Mouse (Mus musculus): ENCODE results near the gene Sec22c. TPM values are rescaled to one million over a fixed set of nuclear protein-coding genes. Genes with fewer than 3 reads are reported as not detected.
A peak's percentile ranks its signal among the peaks of the same experiment; 100 is the strongest.

Sec22c gene
- polyA plus RNA-seq, 1 experiment = 15.4 TPM

DNA sequence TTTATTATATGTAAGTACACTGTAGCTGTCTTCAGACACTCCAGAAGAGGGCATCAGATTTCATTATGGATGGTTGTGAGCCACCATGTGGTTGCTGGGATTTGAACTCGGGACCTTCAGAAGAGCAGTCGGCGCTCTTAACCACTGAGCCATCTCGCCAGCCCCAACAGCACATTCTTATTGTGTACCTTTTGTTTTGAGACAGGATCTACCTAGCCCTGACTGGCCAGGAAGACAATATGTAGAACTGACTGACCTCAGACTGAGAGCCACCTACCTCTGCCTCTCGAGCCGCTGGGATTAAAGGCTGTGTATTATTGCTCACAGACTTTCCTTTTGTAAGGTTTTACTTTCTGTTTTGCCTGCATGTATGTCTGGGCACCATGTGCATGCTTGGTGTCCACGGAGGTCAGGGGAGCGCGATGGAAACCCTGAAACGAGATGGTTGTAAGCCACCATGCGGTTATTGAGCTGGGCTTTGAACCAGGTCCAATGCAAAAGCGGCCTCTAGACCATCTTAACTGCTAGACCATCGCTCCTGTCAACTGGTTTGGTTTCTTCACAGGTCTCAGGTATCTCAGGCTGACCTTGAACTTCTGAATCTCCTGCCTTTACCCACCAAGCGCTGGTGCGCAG lies 12.9 kb upstream of the Sec22c start:
- Histone ChIP-seq H3K4me3 (ENCODE audit: insufficient read depth, low read length) (peak overlapping the region; percentile 98), H3K27ac (ENCODE audit: insufficient read depth, low read length) (peak overlapping the region; percentile 84), H3K4me1 (ENCODE audit: control insufficient read depth, insufficient read depth, low read length) (peaks cover 3% of the 10 kb centered on the region; the same call in 1 of the 2 replicates)
- TF ChIP-seq POLR2A (IDR thresholded peaks at IDR 0.05; ENCODE audit: extremely low read depth, insufficient read depth, low read length) = no peak
- TF ChIP-seq CTCF (IDR thresholded peaks at IDR 0.05; ENCODE audit: extremely low read depth, insufficient read depth, low read length) = no peak

DNA sequence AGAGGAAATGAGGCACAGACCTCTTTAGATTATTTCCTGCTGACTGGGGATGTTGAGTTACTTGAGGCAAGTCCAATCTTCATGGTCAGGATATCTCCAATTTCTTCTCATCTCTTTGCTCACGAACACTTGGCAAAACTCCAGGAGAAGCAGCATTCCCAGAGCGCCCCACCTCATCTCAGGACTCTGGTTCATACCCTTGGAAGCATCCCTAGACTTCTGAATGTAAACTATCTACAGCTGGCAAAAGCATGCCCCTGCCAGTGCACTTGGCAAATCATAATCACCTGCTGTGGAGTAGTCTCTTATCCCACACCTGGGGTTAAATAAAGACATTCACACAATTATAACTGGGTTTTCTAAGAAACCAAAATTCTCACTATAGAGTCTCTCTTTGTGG lies 11.8 kb upstream of the Sec22c start:
- Histone ChIP-seq H3K4me1 (ENCODE audit: control insufficient read depth, insufficient read depth, low read length) (peaks cover 3% of the 10 kb centered on the region; the same call in 1 of the 2 replicates), H3K27ac (ENCODE audit: insufficient read depth, low read length) (no peak overlapping the region), H3K4me3 (ENCODE audit: insufficient read depth, low read length) (no peak overlapping the region)
- TF ChIP-seq CTCF (IDR thresholded peaks at IDR 0.05; ENCODE audit: extremely low read depth, insufficient read depth, low read length) (no peak), POLR2A (IDR thresholded peaks at IDR 0.05; ENCODE audit: extremely low read depth, insufficient read depth, low read length) (no peak)

DNA sequence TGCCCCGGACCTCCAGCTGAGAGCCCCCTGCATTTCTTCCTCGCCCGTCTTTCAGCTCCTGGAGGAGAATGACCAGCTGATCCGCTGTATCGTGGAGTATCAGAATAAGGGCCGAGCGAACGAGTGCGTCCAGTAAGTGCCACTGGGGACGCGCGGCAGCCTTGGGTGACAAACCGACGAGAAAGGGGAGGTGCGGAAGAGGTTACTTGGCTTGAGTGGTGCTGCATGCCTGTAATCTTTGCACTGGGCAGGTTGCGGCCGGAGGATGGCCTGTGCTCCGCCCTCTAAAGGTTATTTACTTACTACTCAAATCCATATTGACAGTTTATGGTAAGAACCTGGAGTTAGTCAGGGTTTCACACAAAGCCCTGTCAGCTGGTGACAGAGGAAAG lies 5.3 kb upstream of the Sec22c start:
- TF ChIP-seq POLR2A (IDR thresholded peaks at IDR 0.05; ENCODE audit: extremely low read depth, insufficient read depth, low read length) = no peak
- no peak for TF ChIP-seq CTCF (IDR thresholded peaks at IDR 0.05; ENCODE audit: extremely low read depth, insufficient read depth, low read length)
- peaks cover 5% of the 10 kb centered on the region for H3K4me1 ChIP-seq (ENCODE audit: control insufficient read depth, insufficient read depth, low read length)
- H3K27ac ChIP-seq (ENCODE audit: insufficient read depth, low read length) = peak overlapping the region; percentile 88
- H3K4me3 ChIP-seq (ENCODE audit: insufficient read depth, low read length) = peak overlapping the region; percentile 94

DNA sequence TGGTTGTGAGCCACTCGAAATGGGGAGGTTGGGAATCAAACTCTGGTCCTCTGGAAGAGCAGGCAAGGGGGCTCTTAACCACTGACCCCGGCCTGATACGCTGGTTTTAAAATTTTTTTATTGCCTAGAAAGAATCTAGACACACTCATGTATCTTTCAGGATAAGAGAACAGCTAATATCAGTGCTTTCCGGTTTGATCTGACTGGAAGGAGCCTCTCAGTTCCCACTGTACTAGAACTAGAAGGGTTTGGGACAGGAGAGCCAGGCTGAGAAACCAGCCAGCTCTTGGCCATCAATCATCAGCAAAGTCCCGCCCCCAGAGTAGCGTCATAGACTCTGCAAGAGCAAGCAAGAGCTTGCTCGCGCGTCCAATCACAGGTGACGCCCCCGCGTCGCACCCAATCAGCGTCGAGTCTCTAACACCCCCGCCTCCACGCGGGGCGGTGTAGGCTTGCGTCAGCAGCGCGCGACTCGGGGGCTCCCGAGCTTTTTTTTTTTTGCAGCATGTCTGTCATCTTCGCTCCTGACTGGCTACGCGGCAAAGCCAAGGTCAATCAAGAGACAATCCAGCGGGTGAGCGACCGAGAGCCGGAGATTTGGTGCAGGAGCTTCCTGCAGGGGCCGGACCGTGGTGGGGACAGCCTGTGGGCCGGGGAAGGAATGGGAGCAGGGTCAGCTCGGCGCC lies 4.8 kb upstream of the Sec22c start, which contains the start of gene Ss18l2:
Ss18l2 (plus strand) TSS at position 432 of the 686 bp plus-strand sequence.
- peak within 1 kb of the TSS; percentile 94 for H3K4me3 ChIP-seq (ENCODE audit: insufficient read depth, low read length)
- no peak for TF ChIP-seq CTCF (IDR thresholded peaks at IDR 0.05; ENCODE audit: extremely low read depth, insufficient read depth, low read length)
- peak; percentile 50; the same call in 1 of the 2 replicates for TF ChIP-seq POLR2A (IDR thresholded peaks at IDR 0.05; ENCODE audit: extremely low read depth, insufficient read depth, low read length)
- H3K27ac ChIP-seq (ENCODE audit: insufficient read depth, low read length) = peak within 1 kb of the TSS; percentile 88
- H3K4me1 ChIP-seq (ENCODE audit: control insufficient read depth, insufficient read depth, low read length) = peaks cover 5% of the 10 kb centered on the region

DNA sequence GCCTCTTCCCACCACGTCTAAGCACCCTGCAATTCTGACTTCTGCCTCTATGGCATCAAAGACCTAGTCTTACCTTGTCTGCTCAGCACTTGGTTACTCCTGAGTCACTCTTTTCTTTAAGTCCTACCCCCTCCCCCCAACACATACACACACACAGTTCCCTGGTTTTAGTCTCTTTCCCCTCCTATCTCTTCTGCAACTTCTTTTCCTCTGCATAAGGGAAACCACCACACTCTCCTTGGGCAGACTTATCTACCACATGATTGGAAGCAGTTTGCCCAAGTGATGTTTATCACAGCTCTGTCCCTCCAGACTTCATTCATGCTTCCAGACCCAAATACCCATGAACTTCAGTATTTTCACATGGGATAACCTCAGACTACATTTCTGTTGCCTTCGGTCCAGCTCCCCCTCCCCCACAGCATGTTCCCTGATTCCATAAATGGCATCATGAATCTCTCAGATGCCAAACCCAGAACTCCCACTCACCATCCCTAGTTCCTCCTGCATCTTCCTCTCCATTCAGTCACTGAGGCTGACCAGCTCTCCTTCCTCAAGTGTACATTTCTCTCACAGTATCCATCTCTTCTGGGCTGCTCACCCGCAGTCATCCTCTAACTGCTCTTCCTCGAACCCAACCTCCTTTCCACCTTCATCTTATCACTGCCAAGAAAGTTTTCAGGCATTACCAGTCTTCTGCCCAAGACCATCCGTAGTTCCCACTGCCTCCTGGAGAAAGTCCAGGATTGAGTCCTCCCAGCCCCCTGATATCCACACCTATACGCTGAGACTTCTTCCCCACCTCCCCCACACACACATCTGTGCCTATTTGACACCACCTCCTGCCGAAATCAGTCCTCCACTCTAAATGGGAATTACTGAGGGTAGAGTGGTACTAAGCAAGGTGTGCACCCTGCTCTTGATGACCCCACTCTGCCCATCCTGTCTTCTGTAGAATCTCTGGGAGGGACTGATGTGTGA lies 3.5 kb upstream of the Sec22c start:
- no peak overlapping the region for H3K4me3 ChIP-seq (ENCODE audit: insufficient read depth, low read length)
- TF ChIP-seq CTCF (IDR thresholded peaks at IDR 0.05; ENCODE audit: extremely low read depth, insufficient read depth, low read length) = no peak
- no peak for TF ChIP-seq POLR2A (IDR thresholded peaks at IDR 0.05; ENCODE audit: extremely low read depth, insufficient read depth, low read length)

DNA sequence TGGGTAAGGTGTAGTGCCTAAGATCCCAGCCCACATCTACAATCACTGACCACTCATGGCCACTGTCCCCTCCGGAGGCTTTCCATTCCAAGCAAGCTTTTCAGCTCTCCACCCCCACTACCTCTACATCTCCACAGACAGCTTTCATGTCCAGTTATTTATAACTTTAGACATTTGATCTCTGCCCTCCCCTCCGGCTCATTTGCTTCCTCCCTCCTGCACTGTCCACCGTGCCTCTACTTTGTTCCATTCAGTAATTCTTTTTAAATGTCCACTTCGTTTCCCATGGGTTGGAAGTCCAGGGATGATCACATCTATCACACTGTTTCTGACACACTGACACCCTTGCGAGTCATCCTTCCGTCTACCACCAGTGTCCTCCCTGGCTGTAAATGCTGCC lies 2.5 kb upstream of the Sec22c start:
- H3K4me1 ChIP-seq (ENCODE audit: control insufficient read depth, insufficient read depth, low read length) = peaks cover 11% of the 10 kb centered on the region
- no peak overlapping the region for H3K27ac ChIP-seq (ENCODE audit: insufficient read depth, low read length)
- TF ChIP-seq POLR2A (IDR thresholded peaks at IDR 0.05; ENCODE audit: extremely low read depth, insufficient read depth, low read length) (no peak), CTCF (IDR thresholded peaks at IDR 0.05; ENCODE audit: extremely low read depth, insufficient read depth, low read length) (no peak)
- no peak overlapping the region for H3K4me3 ChIP-seq (ENCODE audit: insufficient read depth, low read length)

More for the DNA sequence above, 3.5 kb upstream of the Sec22c start:
- Histone ChIP-seq H3K27ac (ENCODE audit: insufficient read depth, low read length) (no peak overlapping the region), H3K4me1 (ENCODE audit: control insufficient read depth, insufficient read depth, low read length) (peaks cover 11% of the 10 kb centered on the region)

DNA sequence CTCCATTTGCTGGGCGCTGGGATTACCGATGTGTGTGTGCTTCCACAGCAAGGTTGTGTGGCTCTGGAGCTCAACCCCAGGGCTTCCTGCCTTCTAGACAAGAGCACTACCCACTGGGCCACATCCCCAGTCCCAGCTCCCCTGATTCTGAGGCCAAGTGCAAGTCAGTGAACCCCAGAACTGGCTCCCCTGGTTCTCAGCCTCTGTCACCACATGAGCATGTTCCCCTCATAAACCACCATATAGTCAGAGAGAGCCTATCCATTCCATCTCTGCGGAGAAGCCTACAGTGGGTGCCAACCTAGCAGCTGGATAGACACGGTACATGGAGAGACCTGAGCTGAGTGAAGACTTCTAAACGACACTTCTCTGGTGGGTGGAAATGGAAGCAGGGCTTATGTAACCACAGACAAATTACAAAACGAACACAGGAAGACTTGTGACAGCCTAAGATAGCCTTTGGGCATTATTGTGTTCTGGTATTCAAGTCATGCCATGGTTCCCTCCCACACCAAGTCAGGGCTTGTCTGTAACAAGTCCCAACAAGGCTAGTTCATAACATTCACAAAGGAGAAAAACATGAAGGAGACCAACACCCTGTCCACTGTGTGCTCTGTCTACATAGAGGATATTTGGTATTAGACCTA lies 862 bp upstream of the Sec22c start:
- H3K27ac ChIP-seq (ENCODE audit: insufficient read depth, low read length) = no peak overlapping the region
- peaks cover 10% of the 10 kb centered on the region for H3K4me1 ChIP-seq (ENCODE audit: control insufficient read depth, insufficient read depth, low read length)
- TF ChIP-seq POLR2A (IDR thresholded peaks at IDR 0.05; ENCODE audit: extremely low read depth, insufficient read depth, low read length) = no peak
- TF ChIP-seq CTCF (IDR thresholded peaks at IDR 0.05; ENCODE audit: extremely low read depth, insufficient read depth, low read length) = no peak
- no peak overlapping the region for H3K4me3 ChIP-seq (ENCODE audit: insufficient read depth, low read length)

DNA sequence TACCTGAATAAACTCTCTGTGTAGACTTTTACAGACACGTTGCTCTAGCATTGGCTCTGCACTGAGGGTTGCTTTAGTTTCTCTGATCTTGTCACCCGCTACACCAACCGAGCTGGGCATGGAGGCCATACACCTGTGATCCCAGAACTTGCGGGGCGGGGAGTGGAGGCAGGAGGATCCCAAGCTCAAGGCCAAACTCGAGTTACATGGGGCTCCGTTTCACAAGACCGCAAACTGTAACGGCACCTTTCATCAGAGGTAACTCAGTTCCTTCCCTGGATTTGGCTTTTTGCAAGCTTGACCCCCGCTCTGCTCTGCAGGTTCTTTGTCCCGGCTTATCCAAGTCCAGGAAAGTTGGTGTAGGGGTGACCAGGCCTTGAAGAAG lies 1.0 kb downstream of the Sec22c start:
- H3K4me1 ChIP-seq (ENCODE audit: control insufficient read depth, insufficient read depth, low read length) = peaks cover 10% of the 10 kb centered on the region
- H3K27ac ChIP-seq (ENCODE audit: insufficient read depth, low read length) = no peak overlapping the region
- no peak for TF ChIP-seq CTCF (IDR thresholded peaks at IDR 0.05; ENCODE audit: extremely low read depth, insufficient read depth, low read length)
- H3K4me3 ChIP-seq (ENCODE audit: insufficient read depth, low read length) = peak overlapping the region; percentile 54
